Mouse (Mus musculus) C2C12 (cell line): ENCODE data around the gene Rabgap1l.

Experiments used
- CEBPB ChIP-seq: IDR thresholded peaks from one replicate; pipeline ENCODE4 v1.6.1; 2011; ENCODE audit warnings: low read depth, mild to moderate bottlenecking, control low read depth, moderate library complexity
- CTCF ChIP-seq: IDR thresholded peaks from one replicate; pipeline ENCODE4 v1.5.1; 2011; ENCODE audit not compliant: control insufficient read depth, insufficient read depth, insufficient read length
- FOSL1 ChIP-seq: IDR thresholded peaks from one replicate; pipeline ENCODE4 v1.8.0; 2011; ENCODE audit warnings: mild to moderate bottlenecking, low read length; ENCODE audit not compliant: poor library complexity, insufficient read depth, severe bottlenecking
- MAX ChIP-seq: IDR thresholded peaks from one replicate; pipeline ENCODE4 v1.6.1; 2011; ENCODE audit warnings: mild to moderate bottlenecking, control low read depth
- MYOD1 ChIP-seq: IDR thresholded peaks from one replicate; pipeline ENCODE4 v1.6.1; 2011; ENCODE audit warnings: low read depth; ENCODE audit not compliant: control insufficient read depth, insufficient read length
- MYOG ChIP-seq: IDR thresholded peaks from one replicate; pipeline ENCODE4 v1.6.1; 2011; ENCODE audit not compliant: control insufficient read depth, insufficient read length; ENCODE audit errors: extremely low read depth
- USF1 ChIP-seq: IDR thresholded peaks from one replicate; pipeline ENCODE4 v1.6.1; 2011; ENCODE audit warnings: low read depth, mild to moderate bottlenecking, control low read depth, moderate library complexity

GRCm38 (mm10) chr1:160594576-160594975 lies 198.4 kb downstream of the Rabgap1l start:
- no peak for TF ChIP-seq CTCF
- TF ChIP-seq MAX = no peak
- TF ChIP-seq MYOD1 = no peak
- peak; percentile 71 for TF ChIP-seq CEBPB
- no peak for TF ChIP-seq USF1
- no peak for TF ChIP-seq MYOG
- no peak for TF ChIP-seq FOSL1
